Mouse (Mus musculus): ENCODE results near the gene Hoxc5.

Hoxc5 gene

DNA sequence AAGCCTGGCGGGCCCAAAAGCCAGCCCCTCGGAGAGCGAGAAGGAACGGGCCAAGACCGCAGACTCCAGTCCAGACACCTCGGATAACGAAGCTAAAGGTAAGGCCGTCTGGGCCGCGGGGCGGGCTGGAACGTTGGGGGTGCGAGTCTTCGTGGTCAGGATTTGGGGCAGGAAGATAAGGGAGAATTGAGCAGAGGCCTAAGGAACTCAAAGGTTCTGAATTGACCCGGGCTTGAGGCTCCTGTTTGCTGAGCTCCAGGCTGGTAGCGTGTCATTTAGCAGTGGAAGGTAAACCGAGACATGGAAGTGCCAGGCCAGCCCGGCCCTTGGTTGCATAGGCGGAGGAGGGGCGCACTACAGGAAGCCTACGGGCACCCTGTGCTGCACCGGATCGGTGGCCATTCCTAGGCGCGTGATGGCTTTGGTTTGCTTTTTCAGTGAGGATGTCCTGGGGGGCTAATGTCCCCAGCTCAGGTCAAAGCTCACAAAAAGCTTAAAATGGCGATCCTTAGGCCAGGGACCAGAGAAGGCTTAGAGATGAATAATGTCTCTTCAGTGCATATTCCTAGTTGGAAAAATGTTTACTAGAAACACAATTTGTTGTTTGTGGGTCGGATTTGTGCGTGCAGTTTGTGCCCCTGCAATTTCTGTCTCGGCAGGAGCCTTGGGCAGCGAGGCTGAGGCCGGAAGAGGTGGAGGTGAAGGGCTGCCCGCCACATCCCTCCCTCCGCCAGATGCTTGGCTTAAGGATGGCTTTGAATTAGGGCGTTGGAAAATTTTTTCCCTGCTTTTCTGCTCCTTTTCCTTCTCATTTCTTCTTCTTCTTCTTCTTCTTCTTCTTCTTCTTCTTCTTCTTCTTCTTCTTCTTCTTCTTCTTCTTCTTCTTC lies 511 bp downstream of the Hoxc5 start:
- DNase-seq: no peak

GRCm38 (mm10) chr15:102969296-102969695 lies 2.1 kb downstream of the Hoxc5 start:
- DNase-seq: no peak

- DNase-seq: no peak
Observed at GRCm38 (mm10) chr15:102970740-102971139, 3.5 kb downstream of the Hoxc5 start.

GRCm38 (mm10) chr15:102972254-102972653 lies 5.0 kb downstream of the Hoxc5 start:
- DNase-seq: no peak

- no peak for DNase-seq
Observed at GRCm38 (mm10) chr15:102972753-102973152, 5.5 kb downstream of the Hoxc5 start.

DNA sequence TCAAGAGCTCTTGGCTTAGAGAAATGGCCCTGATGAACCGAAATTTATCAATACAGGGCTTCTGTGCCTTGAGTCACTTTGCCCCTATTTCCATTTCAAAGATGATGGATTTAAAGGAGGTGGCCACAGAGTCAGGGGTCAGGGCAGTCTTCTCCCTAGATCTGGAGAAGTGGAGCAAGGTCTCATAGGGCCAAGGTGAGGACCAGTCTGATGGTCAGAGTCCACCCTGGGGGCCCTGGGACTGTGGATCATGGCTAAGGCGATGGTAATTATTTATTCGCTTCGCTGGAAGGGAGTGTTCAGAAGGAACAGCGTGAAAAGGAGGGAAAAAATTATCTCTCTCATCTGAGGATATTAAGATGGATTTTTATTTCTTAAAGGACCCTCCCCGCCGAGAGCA lies 7.8 kb downstream of the Hoxc5 start:
- no peak for DNase-seq

GRCm38 (mm10) chr15:102975688-102976111 lies 8.5 kb downstream of the Hoxc5 start:
- no peak for DNase-seq

- no peak for DNase-seq
Observed at GRCm38 (mm10) chr15:102976171-102976570, 8.9 kb downstream of the Hoxc5 start, which contains the start of gene Hoxc9. Gene Hoxc9, plus strand, starts transcription at chr15:102976439.

DNA sequence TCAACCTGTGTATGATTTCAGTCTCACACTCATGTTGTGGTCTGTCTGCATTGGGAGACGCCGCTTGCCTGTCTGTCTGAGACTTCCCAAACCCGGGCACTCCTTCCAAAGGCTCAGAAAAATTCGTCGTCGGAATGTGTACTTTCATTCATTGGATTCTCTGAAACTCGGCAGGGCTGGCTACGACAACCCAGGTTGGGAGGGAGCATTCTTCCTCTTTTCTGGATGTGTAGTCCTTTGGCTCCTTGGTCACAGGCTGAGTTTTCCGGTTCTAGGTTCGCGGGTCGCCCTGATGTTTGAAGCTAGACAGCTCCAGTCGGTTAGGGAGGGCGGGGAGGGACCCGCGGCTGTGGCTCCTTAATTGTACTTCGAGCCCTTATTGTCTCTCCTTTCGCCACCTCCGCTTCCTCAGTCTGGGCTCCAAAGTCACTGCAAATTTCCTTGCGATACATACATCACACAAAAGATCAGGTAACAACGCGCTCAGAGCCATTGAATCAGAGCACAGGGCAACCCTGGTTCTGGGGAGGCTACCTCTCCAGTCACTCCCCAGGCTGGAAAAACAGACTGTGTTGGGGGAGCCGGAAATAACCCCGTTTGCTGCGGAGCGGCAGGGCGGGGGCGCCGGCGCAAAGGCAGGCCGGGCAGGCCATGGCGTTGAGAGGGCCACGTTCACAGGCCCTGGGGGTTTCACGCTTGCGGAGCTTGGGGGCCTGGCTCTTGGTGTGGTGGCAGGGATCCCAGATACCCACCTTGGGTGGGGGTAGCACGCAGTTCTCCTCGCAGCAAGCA lies 9.6 kb downstream of the Hoxc5 start:
- DNase-seq: no peak

DNA sequence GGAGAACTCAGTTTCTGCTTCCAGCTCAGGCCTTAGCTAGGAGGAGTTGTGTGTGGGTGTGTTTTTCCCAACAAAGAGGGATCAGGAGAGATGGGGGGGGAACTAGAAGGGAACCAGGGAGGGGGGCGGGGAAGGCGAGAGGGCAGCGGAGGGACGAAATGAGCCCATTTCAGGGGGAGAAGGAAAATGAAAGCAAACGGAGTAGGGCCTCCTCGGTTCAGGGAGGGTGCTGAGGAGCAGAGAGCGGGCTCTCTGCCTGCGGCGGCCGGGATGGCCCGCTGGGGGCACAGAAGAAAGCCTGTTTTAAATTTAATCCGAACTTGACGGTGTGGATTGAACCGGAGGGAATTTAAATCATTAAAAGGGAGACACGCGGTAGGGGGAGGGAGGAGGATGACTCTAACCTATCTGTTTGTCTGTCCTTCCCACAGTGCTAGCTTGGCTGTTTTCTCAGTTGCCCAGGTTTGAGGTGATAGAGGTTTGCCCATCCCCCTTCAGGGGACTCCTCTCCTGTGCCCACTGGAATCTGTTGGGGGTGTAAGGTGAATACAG lies 10.3 kb downstream of the Hoxc5 start:
- no peak for DNase-seq

- DNase-seq: no peak
Observed at GRCm38 (mm10) chr15:102978615-102979515, 11.6 kb downstream of the Hoxc5 start.

GRCm38 (mm10) chr15:102979936-102980335 lies 12.7 kb downstream of the Hoxc5 start:
- no peak for DNase-seq

DNA sequence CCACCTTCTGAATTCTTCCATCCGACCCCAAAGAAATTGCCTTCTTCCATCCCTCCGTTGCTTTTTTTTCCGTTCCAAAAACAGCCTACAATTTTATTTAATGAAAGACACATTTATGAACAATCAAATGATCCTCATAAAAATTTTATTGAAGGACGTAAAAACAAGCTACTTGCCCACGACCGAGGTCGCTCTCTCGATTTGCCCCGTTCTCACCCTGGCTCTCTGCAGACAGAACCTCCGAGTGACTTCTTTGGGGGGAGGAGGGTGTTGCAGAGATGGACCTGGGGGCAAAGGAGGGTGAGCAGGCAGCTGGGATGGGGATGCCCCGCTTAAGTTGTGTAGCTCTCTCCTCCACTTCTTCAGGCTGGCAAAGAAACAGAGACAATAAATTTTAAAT lies 13.1 kb downstream of the Hoxc5 start:
- DNase-seq: no peak

DNA sequence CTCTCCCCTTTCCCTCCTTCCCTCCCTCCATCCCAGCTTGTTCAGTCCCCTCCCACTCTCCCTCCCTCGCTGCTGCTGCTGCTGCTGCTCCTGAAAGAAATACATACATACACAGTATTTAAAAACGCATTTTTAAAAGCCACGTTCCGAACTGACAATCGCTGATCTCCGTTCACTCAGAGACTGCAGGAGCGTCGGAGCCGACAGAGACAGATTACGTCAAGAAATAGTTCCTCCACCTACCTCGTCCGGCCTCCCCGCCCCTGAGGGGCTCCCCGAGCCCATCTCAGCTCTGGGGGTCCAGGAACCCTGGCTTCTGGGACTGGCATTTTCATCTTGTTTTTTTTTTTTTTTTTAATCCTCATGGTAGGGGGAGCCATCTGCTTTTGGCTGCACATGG lies 13.7 kb downstream of the Hoxc5 start:
- no peak for DNase-seq

DNA sequence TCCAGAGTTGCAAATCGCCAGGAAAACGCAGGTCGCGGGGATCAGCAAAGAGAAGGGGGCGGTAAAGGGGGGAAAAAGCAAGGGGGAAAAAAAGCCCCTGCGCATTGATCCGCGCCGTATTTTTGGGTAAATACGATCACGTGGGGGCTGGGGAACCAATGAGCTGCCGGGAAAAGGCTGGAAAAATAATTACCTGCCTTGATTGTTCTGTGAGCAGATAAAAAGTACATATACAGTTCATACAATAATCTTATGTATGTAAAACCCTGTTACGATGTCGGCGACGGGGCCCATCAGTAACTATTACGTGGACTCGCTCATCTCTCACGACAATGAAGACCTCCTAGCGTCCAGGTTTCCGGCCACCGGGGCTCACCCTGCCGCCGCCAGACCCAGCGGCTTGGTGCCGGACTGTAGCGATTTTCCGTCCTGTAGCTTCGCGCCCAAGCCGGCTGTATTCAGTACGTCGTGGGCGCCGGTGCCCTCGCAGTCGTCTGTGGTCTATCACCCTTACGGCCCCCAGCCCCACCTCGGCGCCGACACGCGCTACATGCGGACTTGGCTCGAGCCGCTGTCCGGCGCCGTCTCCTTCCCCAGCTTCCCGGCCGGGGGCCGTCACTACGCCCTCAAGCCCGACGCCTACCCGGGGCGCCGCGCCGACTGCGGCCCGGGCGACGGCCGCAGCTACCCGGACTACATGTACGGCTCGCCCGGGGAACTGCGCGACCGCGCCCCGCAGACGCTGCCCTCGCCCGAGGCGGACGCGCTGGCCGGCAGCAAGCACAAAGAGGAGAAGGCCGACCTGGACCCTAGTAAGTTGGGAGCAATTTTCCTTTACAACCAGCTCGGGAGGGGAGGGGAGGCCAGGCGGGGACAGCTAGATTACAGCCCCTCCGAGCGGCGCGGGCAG lies 14.4 kb downstream of the Hoxc5 start:
- no peak for DNase-seq

DNA sequence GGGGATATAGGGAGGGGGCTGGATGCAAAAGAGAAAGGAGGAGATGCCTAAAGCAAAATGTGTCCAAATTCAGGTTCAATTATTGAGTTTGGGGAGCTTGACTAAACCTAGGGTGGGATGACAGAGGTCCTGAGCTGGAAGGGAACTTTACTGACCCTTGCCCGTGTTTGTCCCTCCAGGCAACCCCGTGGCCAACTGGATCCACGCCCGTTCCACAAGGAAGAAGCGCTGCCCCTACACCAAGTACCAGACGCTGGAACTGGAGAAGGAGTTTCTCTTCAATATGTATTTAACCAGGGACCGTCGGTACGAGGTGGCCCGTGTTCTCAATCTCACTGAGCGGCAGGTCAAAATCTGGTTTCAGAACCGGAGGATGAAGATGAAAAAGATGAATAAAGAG lies 16.5 kb downstream of the Hoxc5 start:
- DNase-seq: no peak

GRCm38 (mm10) chr15:102984521-102984920 lies 17.3 kb downstream of the Hoxc5 start:
- no peak for DNase-seq

GRCm38 (mm10) chr15:102984925-102985324 lies 17.7 kb downstream of the Hoxc5 start:
- DNase-seq: no peak

GRCm38 (mm10) chr15:102987124-102987833 lies 20.0 kb downstream of the Hoxc5 start:
- DNase-seq: peak; percentile 72

- DNase-seq: no peak
Observed at GRCm38 (mm10) chr15:102988078-102988477, 20.8 kb downstream of the Hoxc5 start.

Measured in thymus, postnatal 25 days (tissue).